Mouse (Mus musculus): Measurements from ENCODE around the gene Arid3a. TPM values are rescaled to one million over a fixed set of nuclear protein-coding genes. Genes with fewer than 3 reads are reported as not detected.

The Arid3a gene
- polyA plus RNA-seq, 1 experiment from 2014 or later: 8.3 TPM

- no peak for ATAC-seq (ENCODE audit: insufficient number of reproducible peaks, low FRiP score)
- WGBS: 47% methylated on average over 10 of the region's 10 CpGs
- H3K9ac ChIP-seq: 0 out of 2 replicates have a peak overlapping the region, but pooled peaks have one; percentile 13
- H3K4me1 ChIP-seq (replicated peaks): peaks cover 97% of the 10 kb centered on the region
- H3K9me3 ChIP-seq (replicated peaks): no peaks in the 10 kb centered on the region
- H3K27ac ChIP-seq (ENCODE audit: poor library complexity, severe bottlenecking): peak overlapping the region; percentile 73
- H3K36me3 ChIP-seq: peaks cover 58% of the 10 kb centered on the region
- peak overlapping the region; percentile 5; the same call in 1 of the 2 replicates for H3K4me3 ChIP-seq
- peak overlapping the region; percentile 43 for H3K4me2 ChIP-seq
- H3K27me3 ChIP-seq (replicated peaks): no peaks in the 10 kb centered on the region
These were observed 9.6 kb downstream of the Arid3a start for GRCm38 (mm10) chr10:79936284-79936910.

GRCm38 (mm10) chr10:79936911-79937441 lies 10.1 kb downstream of the Arid3a start:
- peaks cover 91% of the 10 kb centered on the region for H3K4me1 ChIP-seq (replicated peaks)
- H3K9me3 ChIP-seq (replicated peaks): no peaks in the 10 kb centered on the region
- H3K27me3 ChIP-seq (replicated peaks): no peaks in the 10 kb centered on the region
- peak overlapping the region; percentile 13; the same call in 1 of the 2 replicates for H3K9ac ChIP-seq
- peak overlapping the region; percentile 73 for H3K27ac ChIP-seq (ENCODE audit: poor library complexity, severe bottlenecking)
- peak; percentile 58 for ATAC-seq (ENCODE audit: insufficient number of reproducible peaks, low FRiP score)
- WGBS: 49% methylated on average over 27 of the region's 27 CpGs
- peak overlapping the region; percentile 5; the same call in 1 of the 2 replicates for H3K4me3 ChIP-seq
- peak overlapping the region; percentile 43 for H3K4me2 ChIP-seq
- H3K36me3 ChIP-seq: peaks cover 55% of the 10 kb centered on the region

- WGBS: 84% methylated on average over 11 of the region's 11 CpGs
- peaks cover 81% of the 10 kb centered on the region for H3K4me1 ChIP-seq (replicated peaks)
- no peak overlapping the region for H3K27ac ChIP-seq (ENCODE audit: poor library complexity, severe bottlenecking)
- no peaks in the 10 kb centered on the region for H3K27me3 ChIP-seq (replicated peaks)
- H3K4me3 ChIP-seq: no peak overlapping the region
- ATAC-seq (ENCODE audit: insufficient number of reproducible peaks, low FRiP score): no peak
- H3K4me2 ChIP-seq: no peak overlapping the region
- peaks cover 52% of the 10 kb centered on the region for H3K36me3 ChIP-seq
- H3K9ac ChIP-seq: peak overlapping the region; percentile 34; the same call in 1 of the 2 replicates
- no peaks in the 10 kb centered on the region for H3K9me3 ChIP-seq (replicated peaks)
These were observed 11.1 kb downstream of the Arid3a start for GRCm38 (mm10) chr10:79937775-79938526.

GRCm38 (mm10) chr10:79940749-79941148 lies 13.9 kb downstream of the Arid3a start:
- no peak for ATAC-seq (ENCODE audit: insufficient number of reproducible peaks, low FRiP score)
- peak overlapping the region; percentile 28; the same call in 1 of the 2 replicates for H3K27ac ChIP-seq (ENCODE audit: poor library complexity, severe bottlenecking)
- H3K9ac ChIP-seq: peak overlapping the region; percentile 24; the same call in 1 of the 2 replicates
- peaks cover 72% of the 10 kb centered on the region for H3K4me1 ChIP-seq (replicated peaks)
- H3K27me3 ChIP-seq (replicated peaks): no peaks in the 10 kb centered on the region
- H3K4me3 ChIP-seq: no peak overlapping the region
- 47% methylated on average over 7 of the region's 7 CpGs for WGBS
- peaks cover 35% of the 10 kb centered on the region for H3K36me3 ChIP-seq
- H3K9me3 ChIP-seq (replicated peaks): no peaks in the 10 kb centered on the region
- peak overlapping the region; percentile 25 for H3K4me2 ChIP-seq

GRCm38 (mm10) chr10:79942988-79943387 lies 16.1 kb downstream of the Arid3a start:
- no peaks in the 10 kb centered on the region for H3K9me3 ChIP-seq (replicated peaks)
- 80% methylated on average over 1 of the region's 1 CpGs for WGBS
- H3K4me1 ChIP-seq (replicated peaks): peaks cover 70% of the 10 kb centered on the region
- H3K4me3 ChIP-seq: no peak overlapping the region
- no peak overlapping the region for H3K27ac ChIP-seq (ENCODE audit: poor library complexity, severe bottlenecking)
- ATAC-seq (ENCODE audit: insufficient number of reproducible peaks, low FRiP score): no peak
- H3K9ac ChIP-seq: 0 out of 2 replicates have a peak overlapping the region, but pooled peaks have one; percentile 20
- no peak overlapping the region for H3K4me2 ChIP-seq
- no peaks in the 10 kb centered on the region for H3K27me3 ChIP-seq (replicated peaks)
- H3K36me3 ChIP-seq: peaks cover 36% of the 10 kb centered on the region

- Histone ChIP-seq H3K27me3 (replicated peaks) (no peaks in the 10 kb centered on the region), H3K36me3 (peaks cover 33% of the 10 kb centered on the region), H3K4me1 (replicated peaks) (peaks cover 65% of the 10 kb centered on the region), H3K27ac (ENCODE audit: poor library complexity, severe bottlenecking) (no peak overlapping the region), H3K9ac (no peak overlapping the region), H3K4me2 (peak overlapping the region; percentile 48; the same call in 1 of the 2 replicates), H3K4me3 (no peak overlapping the region), H3K9me3 (replicated peaks) (no peaks in the 10 kb centered on the region)
- ATAC-seq (ENCODE audit: insufficient number of reproducible peaks, low FRiP score): no peak
- 89% methylated on average over 9 of the region's 9 CpGs for WGBS
These were observed 16.6 kb downstream of the Arid3a start for GRCm38 (mm10) chr10:79943471-79943901.

GRCm38 (mm10) chr10:79945507-79946234 lies 18.8 kb downstream of the Arid3a start:
- H3K4me2 ChIP-seq: peak overlapping the region; percentile 48
- H3K4me3 ChIP-seq: no peak overlapping the region
- peak overlapping the region; percentile 73 for H3K27ac ChIP-seq (ENCODE audit: poor library complexity, severe bottlenecking)
- WGBS: 35% methylated on average over 16 of the region's 16 CpGs
- ATAC-seq (ENCODE audit: insufficient number of reproducible peaks, low FRiP score): peak; percentile 20; the same call in 1 of the 2 replicates
- no peaks in the 10 kb centered on the region for H3K27me3 ChIP-seq (replicated peaks)
- H3K9me3 ChIP-seq (replicated peaks): no peaks in the 10 kb centered on the region
- peaks cover 39% of the 10 kb centered on the region for H3K36me3 ChIP-seq
- peak overlapping the region; percentile 48 for H3K9ac ChIP-seq
- peaks cover 47% of the 10 kb centered on the region for H3K4me1 ChIP-seq (replicated peaks)

GRCm38 (mm10) chr10:79946752-79947322 lies 20.0 kb downstream of the Arid3a start:
- WGBS: 21% methylated on average over 7 of the region's 7 CpGs
- no peaks in the 10 kb centered on the region for H3K9me3 ChIP-seq (replicated peaks)
- H3K4me2 ChIP-seq: peak overlapping the region; percentile 48
- peaks cover 49% of the 10 kb centered on the region for H3K36me3 ChIP-seq
- no peaks in the 10 kb centered on the region for H3K27me3 ChIP-seq (replicated peaks)
- peak overlapping the region; percentile 48 for H3K9ac ChIP-seq
- peaks cover 40% of the 10 kb centered on the region for H3K4me1 ChIP-seq (replicated peaks)
- peak overlapping the region; percentile 8; the same call in 1 of the 2 replicates for H3K4me3 ChIP-seq
- H3K27ac ChIP-seq (ENCODE audit: poor library complexity, severe bottlenecking): peak overlapping the region; percentile 73
- ATAC-seq (ENCODE audit: insufficient number of reproducible peaks, low FRiP score): peak; percentile 88

- H3K4me2 ChIP-seq: peak overlapping the region; percentile 48
- peak overlapping the region; percentile 73 for H3K27ac ChIP-seq (ENCODE audit: poor library complexity, severe bottlenecking)
- H3K27me3 ChIP-seq (replicated peaks): no peaks in the 10 kb centered on the region
- peaks cover 40% of the 10 kb centered on the region for H3K4me1 ChIP-seq (replicated peaks)
- ATAC-seq (ENCODE audit: insufficient number of reproducible peaks, low FRiP score): no peak
- peaks cover 45% of the 10 kb centered on the region for H3K36me3 ChIP-seq
- peak overlapping the region; percentile 4; the same call in 1 of the 2 replicates for H3K4me3 ChIP-seq
- peak overlapping the region; percentile 48 for H3K9ac ChIP-seq
- no peaks in the 10 kb centered on the region for H3K9me3 ChIP-seq (replicated peaks)
- 62% methylated on average over 6 of the region's 6 CpGs for WGBS
These were observed 20.7 kb downstream of the Arid3a start for GRCm38 (mm10) chr10:79947502-79947901.

- WGBS: 70% methylated on average over 4 of the region's 4 CpGs
- Histone ChIP-seq H3K4me2 (no peak overlapping the region), H3K27ac (ENCODE audit: poor library complexity, severe bottlenecking) (no peak overlapping the region), H3K4me1 (replicated peaks) (peaks cover 29% of the 10 kb centered on the region), H3K9ac (no peak overlapping the region), H3K27me3 (replicated peaks) (no peaks in the 10 kb centered on the region), H3K4me3 (no peak overlapping the region), H3K36me3 (peaks cover 61% of the 10 kb centered on the region), H3K9me3 (replicated peaks) (no peaks in the 10 kb centered on the region)
- no peak for ATAC-seq (ENCODE audit: insufficient number of reproducible peaks, low FRiP score)
These were observed 23.0 kb downstream of the Arid3a start for GRCm38 (mm10) chr10:79949873-79950272.
